Mouse (Mus musculus) frontal cortex, adult 2 months (tissue): ENCODE data around the gene Gm13084. TPM values are rescaled to one million over a fixed set of nuclear protein-coding genes. Genes with fewer than 3 reads are reported as not detected.
"Not testable (repeated sequence)": the region's sequence is repeated elsewhere in the genome, so short reads cannot be mapped to it uniquely, and the experiment has no call there.

Experiments
- DNase-seq, 2 experiments: peaks; one replicate each; pipeline ENCODE4 v3.0.0; 2022; ENCODE audit warnings: low spot score in 1 of 2; ENCODE audit errors: extremely low spot score in 1 of 2
- polyA plus RNA-seq: library from polyadenylated mRNA; depleted of rRNA; stranded (reverse); fragments of >200 nt; gene quantifications from 2 replicates; pipeline ENCODE4 v1.2.3, GENCODE M21; 2012; rRNA removed

Gene Gm13084
- not detected in 2 replicates for polyA plus RNA-seq

DNA sequence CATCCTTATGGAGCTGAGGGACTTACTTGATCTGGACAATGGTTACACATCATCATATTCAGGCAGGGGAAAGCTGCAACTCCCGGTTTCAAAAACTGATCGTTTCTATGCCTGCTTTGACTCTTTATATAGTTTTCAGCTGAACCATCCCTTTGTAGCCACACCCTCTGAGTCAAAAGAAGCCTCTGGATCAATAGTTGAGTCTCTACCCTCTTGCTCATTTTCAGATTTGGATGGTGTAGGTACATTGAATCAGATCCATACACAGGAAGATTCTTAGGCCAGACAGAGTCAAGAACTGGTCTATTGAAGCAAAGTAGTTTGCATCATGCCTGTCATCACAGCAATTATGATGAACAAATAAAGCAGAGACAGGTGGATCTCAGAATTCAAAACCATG lies at the start of gene Gm13084:
Gene Gm13084 (minus strand): TSS at position 101 of the 400 bp plus-strand sequence.
- DNase-seq: no peak

DNA sequence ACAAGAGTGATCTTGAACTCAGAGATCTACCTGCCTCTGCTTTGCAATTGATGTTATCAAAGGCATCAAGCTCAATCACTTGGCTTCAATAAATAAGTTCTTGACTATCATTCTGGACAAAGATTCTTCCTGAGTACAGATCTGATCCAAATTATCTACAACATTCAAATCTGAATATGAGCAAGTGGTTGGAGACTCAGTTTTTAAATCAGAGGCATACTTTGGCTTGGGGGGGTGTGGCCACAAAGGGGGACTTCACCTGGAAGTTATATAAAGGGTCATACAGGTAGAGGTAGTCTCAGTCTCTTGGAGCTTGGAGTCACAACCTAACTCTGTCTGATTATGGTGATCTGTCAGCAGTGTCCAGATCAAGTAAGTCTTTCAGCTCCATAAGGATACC lies 30.3 kb upstream of the Gm13084 start, which contains the start of gene Gm13103:
Gene Gm13103 (plus strand): TSS at position 301 of the 400 bp plus-strand sequence.
- DNase-seq: not testable (repeated sequence)

DNA sequence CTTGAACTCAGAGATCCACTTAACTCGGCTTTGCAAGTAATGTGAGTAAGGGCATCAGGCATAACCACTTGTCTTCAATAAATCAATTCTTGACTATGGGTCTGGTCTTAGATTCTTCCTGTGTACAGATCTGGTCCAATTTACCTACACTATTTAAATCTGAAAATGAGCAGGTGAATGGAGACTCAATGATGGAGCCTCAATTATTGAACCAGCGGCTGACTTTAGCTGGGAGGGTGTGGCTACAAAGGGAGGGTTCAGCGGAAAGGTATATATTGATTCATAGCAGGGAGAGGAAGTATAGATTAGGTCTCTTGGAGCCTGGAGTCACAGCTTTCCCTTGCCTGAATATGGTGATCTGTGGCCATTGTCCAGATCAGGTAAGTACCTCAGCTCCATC lies 26.8 kb downstream of the Gm13084 start, which contains the start of gene Gm13023:
Gene Gm13023 (plus strand): TSS at position 301 of the 400 bp plus-strand sequence.
- not testable (repeated sequence) for DNase-seq

Other genes starting within 250 kb of the Gm13084 start
- not detected in 2 replicates for gene Gm13083, start 201.1 kb downstream of the Gm13084 start, polyA plus RNA-seq
- not detected in 2 replicates for gene Gm13088, start 158.8 kb downstream of the Gm13084 start, polyA plus RNA-seq
- not detected in 2 replicates for gene Gm13089, start 113.4 kb downstream of the Gm13084 start, polyA plus RNA-seq
- not detected in 2 replicates for gene Gm13078, start 96.6 kb downstream of the Gm13084 start, polyA plus RNA-seq
- not detected in 2 replicates for gene Gm13023, start 26.7 kb downstream of the Gm13084 start, polyA plus RNA-seq
- not detected in 2 replicates for gene Gm13103, start 30.4 kb upstream of the Gm13084 start, polyA plus RNA-seq
- gene Pramef6, start 84.3 kb upstream of the Gm13084 start, polyA plus RNA-seq: not detected in 2 replicates
- not detected in 2 replicates for gene Pramef25, start 134.9 kb upstream of the Gm13084 start, polyA plus RNA-seq
- not detected in 2 replicates for gene Gm13101, start 150.9 kb upstream of the Gm13084 start, polyA plus RNA-seq
- gene Pramef17, start 178.3 kb upstream of the Gm13084 start, polyA plus RNA-seq: not detected in 2 replicates
- not detected in 2 replicates for gene Pramel4, start 243.0 kb upstream of the Gm13084 start, polyA plus RNA-seq